Mouse (Mus musculus) C2C12 (cell line): Measurements from ENCODE around the gene Cntrob. TPM values are rescaled to one million over a fixed set of nuclear protein-coding genes. Genes with fewer than 3 reads are reported as not detected.

ENCODE experiments used
- H3K27me3 ChIP-seq: one replicate; pipeline ENCODE4 v1.6.1; 2011; ENCODE audit not compliant: control insufficient read depth, insufficient read depth, insufficient read length
- H3K36me3 ChIP-seq: one replicate; pipeline ENCODE4 v1.6.1; 2011; ENCODE audit not compliant: control insufficient read depth, insufficient read depth
- H3K4me3 ChIP-seq: one replicate; pipeline ENCODE4 v1.5.1; 2011; ENCODE audit warnings: mild to moderate bottlenecking, control low read depth; ENCODE audit not compliant: poor library complexity, insufficient read depth, severe bottlenecking
- H3K79me2 ChIP-seq: one replicate; pipeline ENCODE4 v1.6.1; 2011; ENCODE audit not compliant: control insufficient read depth, insufficient read depth
- H3K79me3 ChIP-seq: one replicate; pipeline ENCODE4 v1.6.1; 2011; ENCODE audit warnings: low read depth, control low read depth
- H3ac ChIP-seq: one replicate; pipeline ENCODE3; 2011; ENCODE audit warnings: low read depth; ENCODE audit not compliant: control insufficient read depth, insufficient read length
- CEBPB ChIP-seq: IDR thresholded peaks from one replicate; pipeline ENCODE4 v1.6.1; 2011; ENCODE audit warnings: low read depth, mild to moderate bottlenecking, control low read depth, moderate library complexity
- CTCF ChIP-seq: IDR thresholded peaks from one replicate; pipeline ENCODE4 v1.5.1; 2011; ENCODE audit not compliant: control insufficient read depth, insufficient read depth, insufficient read length
- FOSL1 ChIP-seq: IDR thresholded peaks from one replicate; pipeline ENCODE4 v1.8.0; 2011; ENCODE audit warnings: mild to moderate bottlenecking, low read length; ENCODE audit not compliant: poor library complexity, insufficient read depth, severe bottlenecking
- MAX ChIP-seq: IDR thresholded peaks from one replicate; pipeline ENCODE4 v1.6.1; 2011; ENCODE audit warnings: mild to moderate bottlenecking, control low read depth
- MYOD1 ChIP-seq: IDR thresholded peaks from one replicate; pipeline ENCODE4 v1.6.1; 2011; ENCODE audit warnings: low read depth; ENCODE audit not compliant: control insufficient read depth, insufficient read length
- MYOG ChIP-seq: IDR thresholded peaks from one replicate; pipeline ENCODE4 v1.6.1; 2011; ENCODE audit not compliant: control insufficient read depth, insufficient read length; ENCODE audit errors: extremely low read depth
- USF1 ChIP-seq: IDR thresholded peaks from one replicate; pipeline ENCODE4 v1.6.1; 2011; ENCODE audit warnings: low read depth, mild to moderate bottlenecking, control low read depth, moderate library complexity
- long read RNA-seq, 2 experiments: library from polyadenylated mRNA; unstranded; transcript quantifications; one replicate each; pipeline ENCODE4 v2.0.0; 2019 to 2020
- polyA plus RNA-seq: library from polyadenylated mRNA; unstranded; fragments of >200 nt; fragmentation: generic; extraction: Trizol; gene quantifications from one replicate; pipeline ENCODE4 v1.2.1, GENCODE M21; 2012; ENCODE audit warnings: missing spikeins

The Cntrob gene
- 9.9 TPM for polyA plus RNA-seq
- long read RNA-seq, experiment 1, partial matches to known transcripts: 2 of 6 reads
- long read RNA-seq, experiment 1, other reads (novel, unspliced or antisense): 2 of 6 reads
- long read RNA-seq, experiment 2, transcript Cntrob-201 (19 exons, 3,861 nt): major isoform, 42 of 89 reads
- long read RNA-seq, experiment 2, partial matches to known transcripts: 12 of 89 reads
- long read RNA-seq, experiment 2, other reads (novel, unspliced or antisense): 34 of 89 reads

DNA sequence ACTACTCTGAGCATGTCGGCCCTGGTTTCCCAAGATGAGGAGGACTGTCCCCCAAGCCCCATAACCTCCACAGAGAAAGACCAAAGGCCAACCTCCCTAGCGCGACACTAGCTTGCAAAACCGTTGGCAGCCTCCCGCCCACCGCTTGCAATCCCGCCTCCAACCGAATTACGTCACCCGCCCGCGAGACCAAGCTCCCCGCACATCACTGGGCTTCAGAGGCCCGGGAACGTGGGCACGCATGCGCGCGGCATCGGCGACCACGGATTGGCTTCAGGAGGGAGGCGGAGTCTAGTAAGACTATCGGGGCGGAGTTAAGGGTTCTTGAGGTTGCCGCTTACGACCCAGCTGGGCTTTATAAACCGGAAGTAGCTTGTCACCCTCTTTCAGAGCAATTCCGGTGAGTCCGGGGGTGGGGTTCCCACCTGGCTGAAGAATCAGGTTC is at the start of gene Cntrob, which contains the start of gene Trappc1:
Gene Cntrob, minus strand, starts transcription at position 109 of the 445 bp plus-strand sequence.
Gene Trappc1, plus strand, starts transcription at position 314 of the 445 bp plus-strand sequence.
- TF ChIP-seq MAX: peak; percentile 36
- no peak for TF ChIP-seq MYOG
- peak; percentile 54 for TF ChIP-seq CEBPB
- TF ChIP-seq FOSL1: no peak
- no peak for TF ChIP-seq CTCF
- H3K36me3 ChIP-seq: peaks cover 16% of the 10 kb centered on the region
- peak within 1 kb of the TSS; percentile 67 for H3K4me3 ChIP-seq
- no peaks in the 10 kb centered on the region for H3K79me3 ChIP-seq
- H3ac ChIP-seq: peak within 1 kb of the TSS; percentile 73
- H3K27me3 ChIP-seq: no peaks in the 10 kb centered on the region
- H3K79me2 ChIP-seq: peaks cover 33% of the 10 kb centered on the region

DNA sequence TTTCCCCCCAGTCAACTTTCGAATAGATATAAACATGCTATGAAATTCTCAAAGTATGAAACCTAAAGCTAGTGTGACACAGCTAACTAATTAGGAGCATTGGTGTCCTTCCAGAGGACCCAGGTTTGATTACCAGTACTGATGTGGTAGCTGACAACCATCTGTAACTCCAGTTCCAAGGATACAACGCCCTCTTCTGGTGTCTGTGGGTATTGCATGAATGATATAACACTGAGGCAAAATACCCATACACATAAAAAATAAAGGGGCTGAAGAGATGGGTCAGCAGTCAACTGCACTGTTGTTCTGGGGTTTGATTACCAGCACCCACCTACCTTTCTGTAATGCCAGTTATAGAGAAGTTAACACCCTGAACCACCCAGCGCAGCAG is 49.2 kb upstream of the Cntrob start:
- Histone ChIP-seq H3K4me3 (no peak overlapping the region), H3K36me3 (no peaks in the 10 kb centered on the region), H3K79me2 (peaks cover 9% of the 10 kb centered on the region), H3K27me3 (no peaks in the 10 kb centered on the region), H3ac (no peak overlapping the region), H3K79me3 (no peaks in the 10 kb centered on the region)
- TF ChIP-seq USF1 (no peak), MYOG (no peak), FOSL1 (no peak), MAX (no peak), CEBPB (no peak), MYOD1 (no peak), CTCF (no peak)

DNA sequence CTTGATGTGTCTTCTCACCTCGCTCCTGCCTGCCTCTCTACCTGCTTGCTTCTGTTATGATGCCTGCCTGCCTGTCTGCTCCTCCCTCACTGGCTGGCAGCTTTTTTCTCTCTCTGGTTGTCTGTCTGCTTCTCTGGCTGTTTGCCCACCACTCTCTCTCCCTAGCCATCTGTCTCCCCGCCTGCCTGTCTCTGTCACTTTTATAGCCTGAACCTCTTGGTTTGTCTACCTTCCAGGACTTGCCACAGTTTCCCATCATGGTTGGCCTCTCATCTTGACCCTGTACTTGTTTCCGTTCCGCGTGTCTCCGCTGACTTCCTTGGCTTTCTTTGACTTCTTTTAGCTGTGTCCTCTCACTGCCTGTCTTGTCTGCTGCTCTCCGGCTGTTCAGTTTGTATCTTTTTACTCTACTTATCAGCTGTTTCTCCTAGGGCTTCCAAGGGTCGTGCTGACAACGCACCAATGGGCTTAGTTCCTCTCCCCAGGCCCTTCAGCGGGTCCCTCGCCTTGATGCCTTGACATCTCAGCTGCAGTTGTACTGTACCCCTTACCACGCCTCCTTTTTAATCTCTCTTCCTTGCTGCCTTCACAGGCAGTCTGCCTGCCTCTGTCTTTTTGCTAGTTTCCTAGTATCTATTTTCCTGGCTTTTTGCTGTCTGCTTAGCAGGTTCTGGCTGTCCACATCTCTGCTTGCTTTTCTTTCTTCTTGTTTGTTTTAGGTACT is 48.6 kb upstream of the Cntrob start:
- peaks cover 13% of the 10 kb centered on the region for H3K79me2 ChIP-seq
- TF ChIP-seq MAX (no peak), MYOD1 (no peak), USF1 (no peak), MYOG (no peak), FOSL1 (no peak), CTCF (no peak), CEBPB (no peak)

DNA sequence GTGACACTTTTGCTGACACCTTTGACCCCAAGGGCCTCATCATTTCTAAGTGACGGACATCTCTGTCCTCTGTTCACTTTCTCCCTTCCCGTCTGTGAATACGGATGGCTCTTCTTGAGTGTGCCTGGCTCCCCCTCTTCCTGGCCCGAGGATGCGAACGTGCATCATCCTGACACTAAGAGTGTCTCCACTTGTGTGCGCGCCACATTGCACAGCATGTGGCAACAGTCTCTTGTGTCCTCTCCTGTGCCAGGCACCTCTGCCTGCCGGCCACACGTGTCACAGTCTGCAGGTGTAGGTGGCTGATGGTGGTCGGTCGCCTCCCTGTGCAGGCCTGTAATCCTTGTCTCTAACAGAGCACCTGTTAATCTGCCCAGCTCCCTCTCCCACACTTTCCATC is 48.0 kb upstream of the Cntrob start:
- no peak for TF ChIP-seq MYOG
- no peak for TF ChIP-seq MAX
- no peak for TF ChIP-seq CEBPB
- no peak for TF ChIP-seq CTCF
- TF ChIP-seq MYOD1: no peak
- TF ChIP-seq FOSL1: no peak
- no peak for TF ChIP-seq USF1
- Histone ChIP-seq H3K27me3 (no peaks in the 10 kb centered on the region), H3ac (no peak overlapping the region), H3K36me3 (no peaks in the 10 kb centered on the region), H3K4me3 (no peak overlapping the region), H3K79me3 (peaks cover 2% of the 10 kb centered on the region), H3K79me2 (peaks cover 13% of the 10 kb centered on the region)

More for the DNA sequence above, 48.6 kb upstream of the Cntrob start:
- H3ac ChIP-seq: no peak overlapping the region
- no peaks in the 10 kb centered on the region for H3K27me3 ChIP-seq
- no peak overlapping the region for H3K4me3 ChIP-seq
- no peaks in the 10 kb centered on the region for H3K36me3 ChIP-seq
- H3K79me3 ChIP-seq: peaks cover 2% of the 10 kb centered on the region

DNA sequence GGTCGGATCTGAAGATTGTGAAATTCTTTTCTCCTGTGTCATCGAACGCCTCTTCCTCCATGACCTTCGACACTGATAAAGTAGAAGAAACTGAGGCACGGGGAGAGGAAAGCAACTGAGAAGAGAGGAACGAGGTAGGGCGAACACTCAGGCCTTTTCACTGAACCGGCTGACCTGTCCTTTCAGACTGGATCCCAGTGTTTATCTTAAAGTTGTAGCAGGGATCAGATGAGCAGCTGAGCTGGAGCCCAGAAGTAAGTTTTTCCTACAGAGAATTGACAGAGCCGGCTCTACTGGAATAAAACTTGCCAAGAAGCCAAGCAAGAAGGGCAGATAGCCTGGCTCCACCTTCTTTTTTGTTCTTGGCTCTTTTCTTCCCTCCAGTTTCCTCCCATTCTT is 47.2 kb upstream of the Cntrob start:
- Histone ChIP-seq H3K27me3 (no peaks in the 10 kb centered on the region), H3K79me2 (peaks cover 16% of the 10 kb centered on the region), H3K4me3 (no peak overlapping the region), H3K79me3 (peaks cover 3% of the 10 kb centered on the region), H3K36me3 (no peaks in the 10 kb centered on the region), H3ac (no peak overlapping the region)
- no peak for TF ChIP-seq MYOG
- no peak for TF ChIP-seq FOSL1
- TF ChIP-seq CTCF: no peak
